Mouse (Mus musculus) layer of hippocampus, adult 9-11 months (tissue): ENCODE results near the gene Il13.

ENCODE experiments used
- DNase-seq: peaks from one replicate; pipeline ENCODE4 v3.0.0; 2022

Gene Il13

GRCm38 (mm10) chr11:53627859-53628258 is 6.6 kb downstream of the Il13 start:
- peak; percentile 69 for DNase-seq

- no peak for DNase-seq
These were observed 7.6 kb downstream of the Il13 start for GRCm38 (mm10) chr11:53626802-53627373.

- no peak for DNase-seq
These were observed 10.4 kb downstream of the Il13 start for GRCm38 (mm10) chr11:53624124-53624523.

GRCm38 (mm10) chr11:53623573-53623972 is 10.9 kb downstream of the Il13 start:
- DNase-seq = no peak

- no peak for DNase-seq
These were observed 12.1 kb downstream of the Il13 start for GRCm38 (mm10) chr11:53622440-53622806.

GRCm38 (mm10) chr11:53621582-53622439 is 12.7 kb downstream of the Il13 start:
- DNase-seq = no peak

- no peak for DNase-seq
These were observed 14.4 kb downstream of the Il13 start for GRCm38 (mm10) chr11:53620094-53620493.

GRCm38 (mm10) chr11:53619428-53619827 is 15.1 kb downstream of the Il13 start:
- no peak for DNase-seq

GRCm38 (mm10) chr11:53618619-53619198 is 15.8 kb downstream of the Il13 start, which contains the start of gene Il4:
Gene Il4 (minus strand): TSS chr11:53618669.
- DNase-seq = no peak

GRCm38 (mm10) chr11:53617562-53618109 is 16.9 kb downstream of the Il13 start:
- DNase-seq = no peak

GRCm38 (mm10) chr11:53616748-53617558 is 17.5 kb downstream of the Il13 start:
- DNase-seq = no peak

GRCm38 (mm10) chr11:53615575-53615974 is 18.9 kb downstream of the Il13 start:
- DNase-seq = no peak

GRCm38 (mm10) chr11:53615172-53615571 is 19.3 kb downstream of the Il13 start:
- no peak for DNase-seq

- DNase-seq = no peak
These were observed 24.8 kb downstream of the Il13 start for GRCm38 (mm10) chr11:53609672-53610071.

- DNase-seq = no peak
These were observed 25.3 kb downstream of the Il13 start for GRCm38 (mm10) chr11:53609231-53609630.

GRCm38 (mm10) chr11:53605609-53606008 is 28.9 kb downstream of the Il13 start:
- DNase-seq = no peak

GRCm38 (mm10) chr11:53604983-53605382 is 29.5 kb downstream of the Il13 start:
- DNase-seq = no peak

GRCm38 (mm10) chr11:53591116-53591515 is 43.4 kb downstream of the Il13 start:
- DNase-seq = no peak

- DNase-seq = no peak
These were observed 44.1 kb downstream of the Il13 start for GRCm38 (mm10) chr11:53590368-53590768.

GRCm38 (mm10) chr11:53588279-53588678 is 46.2 kb downstream of the Il13 start:
- DNase-seq = no peak

GRCm38 (mm10) chr11:53585510-53585909 is 49.0 kb downstream of the Il13 start:
- DNase-seq = no peak

GRCm38 (mm10) chr11:53584849-53585248 is 49.7 kb downstream of the Il13 start:
- no peak for DNase-seq

- no peak for DNase-seq
These were observed 51.4 kb downstream of the Il13 start for GRCm38 (mm10) chr11:53583151-53583550.
